Mouse (Mus musculus) kidney, embryonic 15.5 days (tissue): ENCODE measurements around the gene Abl2. TPM values are rescaled to one million over a fixed set of nuclear protein-coding genes. Genes with fewer than 3 reads are reported as not detected.

Source experiments
- ATAC-seq: fragments of 200-750 bp; cut with Nextera tagmentation; replicated peaks from 2 replicates; pipeline ENCODE4 v1.8.0; 2017; ENCODE audit warnings: moderate TSS enrichment; ENCODE audit not compliant: low FRiP score
- H3K27ac ChIP-seq: fragments of 300-500 bp; sonication (generic); 2 replicates; pipeline ENCODE4 v1.5.1; 2015; ENCODE audit warnings: mild to moderate bottlenecking, inconsistent platforms
- H3K27me3 ChIP-seq: fragments of 300-500 bp; sonication (generic); 2 replicates; pipeline ENCODE4 v1.6.1; 2015; ENCODE audit warnings: inconsistent platforms
- H3K36me3 ChIP-seq: fragments of 300-500 bp; sonication (generic); 2 replicates; pipeline ENCODE4 v1.6.1; 2015; ENCODE audit warnings: inconsistent platforms
- H3K4me1 ChIP-seq: fragments of 300-500 bp; sonication (generic); 2 replicates; pipeline ENCODE4 v1.6.1; 2015; ENCODE audit warnings: inconsistent platforms
- H3K4me2 ChIP-seq: fragments of 300-500 bp; sonication (generic); 2 replicates; pipeline ENCODE4 v1.6.1; 2015; ENCODE audit warnings: moderate library complexity, mild to moderate bottlenecking, inconsistent platforms
- H3K4me3 ChIP-seq: fragments of 300-500 bp; sonication (generic); replicated peaks from 2 replicates; pipeline ENCODE4 v1.5.1; 2015; ENCODE audit warnings: mild to moderate bottlenecking, inconsistent platforms
- H3K9ac ChIP-seq: fragments of 300-500 bp; sonication (generic); 2 replicates; pipeline ENCODE4 v1.6.1; 2015; ENCODE audit warnings: mild to moderate bottlenecking, inconsistent platforms
- H3K9me3 ChIP-seq: fragments of 300-500 bp; sonication (generic); replicated peaks from 2 replicates; pipeline ENCODE4 v1.6.1; 2016; ENCODE audit warnings: inconsistent platforms
- WGBS: fragments of 180-500 bp; shearing (Covaris S2); methylation state at CpG from one replicate; pipeline ENCODE4 v1.1.7; 2015; ENCODE audit warnings: mixed read lengths; 5-methylcytosine and 5-hydroxymethylcytosine counted together
- polyA plus RNA-seq: library from polyadenylated mRNA; unstranded; fragments of >200 nt; fragmentation: Nextera tagmentation; extraction: Ambion mirVana; gene quantifications from 2 replicates; pipeline ENCODE4 v1.2.1, GENCODE M21; 2015

Gene Abl2
- polyA plus RNA-seq, 1 experiment from 2014 or later: 5.2 TPM

- ATAC-seq: no peak; the same call in 1 of the 2 replicates
- peaks cover 7% of the 10 kb centered on the region; the same call in 1 of the 2 replicates for H3K4me1 ChIP-seq
- no peak overlapping the region for H3K4me2 ChIP-seq
- H3K27ac ChIP-seq: no peak overlapping the region
- H3K4me3 ChIP-seq: no peak overlapping the region
- H3K9ac ChIP-seq: no peak overlapping the region
- no peaks in the 10 kb centered on the region for H3K9me3 ChIP-seq
- H3K27me3 ChIP-seq: no peaks in the 10 kb centered on the region
- 60% methylated on average over 12 of the region's 12 CpGs for WGBS
- peaks cover 63% of the 10 kb centered on the region for H3K36me3 ChIP-seq
These were observed 84.2 kb downstream of the Abl2 start for GRCm38 (mm10) chr1:156642813-156643212.

DNA sequence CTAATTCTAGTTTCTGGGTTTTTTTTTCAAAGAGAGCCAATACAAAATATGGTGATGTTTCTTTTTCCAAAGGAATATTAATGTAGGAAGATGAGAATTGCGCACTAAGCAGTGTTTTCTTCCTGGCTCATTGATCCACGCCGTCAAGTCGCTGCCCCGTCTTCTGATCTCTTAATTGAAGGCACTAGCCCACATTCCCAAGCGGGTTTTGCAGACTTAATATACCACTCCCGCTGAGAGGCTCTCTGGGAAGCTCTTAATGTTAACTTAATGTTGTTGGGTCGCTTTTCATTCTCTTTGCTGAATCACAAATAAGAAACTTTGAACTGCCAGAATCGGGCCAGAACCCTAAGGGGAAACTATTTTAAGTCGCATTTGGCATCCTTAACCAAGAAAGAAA is 85.5 kb downstream of the Abl2 start:
- Histone ChIP-seq H3K4me2 (no peak overlapping the region), H3K27me3 (no peaks in the 10 kb centered on the region), H3K4me3 (no peak overlapping the region), H3K9me3 (no peaks in the 10 kb centered on the region), H3K9ac (no peak overlapping the region), H3K4me1 (peaks cover 7% of the 10 kb centered on the region; the same call in 1 of the 2 replicates), H3K36me3 (peaks cover 65% of the 10 kb centered on the region), H3K27ac (no peak overlapping the region)
- 56% methylated on average over 10 of the region's 10 CpGs for WGBS
- ATAC-seq: no peak

- Histone ChIP-seq H3K36me3 (peaks cover 62% of the 10 kb centered on the region), H3K9me3 (no peaks in the 10 kb centered on the region), H3K4me2 (no peak overlapping the region), H3K4me3 (no peak overlapping the region), H3K4me1 (peaks cover 7% of the 10 kb centered on the region; the same call in 1 of the 2 replicates), H3K27ac (no peak overlapping the region), H3K9ac (no peak overlapping the region), H3K27me3 (no peaks in the 10 kb centered on the region)
- 55% methylated on average over 13 of the region's 13 CpGs for WGBS
- ATAC-seq: no peak
These were observed 86.4 kb downstream of the Abl2 start for GRCm38 (mm10) chr1:156644780-156645523.

- Histone ChIP-seq H3K36me3 (peaks cover 51% of the 10 kb centered on the region), H3K9me3 (no peaks in the 10 kb centered on the region), H3K4me1 (peaks cover 7% of the 10 kb centered on the region; the same call in 1 of the 2 replicates), H3K4me3 (no peak overlapping the region), H3K4me2 (no peak overlapping the region), H3K9ac (no peak overlapping the region), H3K27me3 (no peaks in the 10 kb centered on the region), H3K27ac (no peak overlapping the region)
- ATAC-seq: no peak
- 89% methylated on average over 4 of the region's 4 CpGs for WGBS
These were observed 87.4 kb downstream of the Abl2 start for GRCm38 (mm10) chr1:156645971-156646370.

DNA sequence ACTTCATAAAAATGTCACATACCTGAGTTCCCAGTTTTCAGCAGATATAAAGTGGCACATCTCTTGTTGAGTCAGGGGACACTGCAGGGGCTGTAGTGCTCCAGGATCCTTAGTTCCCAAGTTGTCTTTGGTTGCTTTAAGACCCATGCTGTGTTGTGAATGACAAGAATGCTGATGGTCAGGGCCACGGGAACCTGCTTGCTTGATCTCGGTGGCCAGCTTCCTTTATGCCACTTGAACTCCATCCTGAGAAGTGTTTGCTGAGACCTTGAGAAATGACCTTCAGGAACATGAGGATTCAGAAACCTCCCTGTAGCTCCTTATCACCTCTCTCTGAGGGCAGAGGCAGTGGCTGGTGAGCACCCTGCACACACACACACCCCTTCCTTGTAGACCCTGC is 90.1 kb downstream of the Abl2 start:
- Histone ChIP-seq H3K4me2 (no peak overlapping the region), H3K27ac (no peak overlapping the region), H3K4me1 (0 out of 2 replicates have a peak, but pooled peaks cover 6% of the 10 kb centered on the region), H3K9ac (no peak overlapping the region), H3K36me3 (peaks cover 24% of the 10 kb centered on the region; the same call in 1 of the 2 replicates), H3K27me3 (no peaks in the 10 kb centered on the region), H3K9me3 (no peaks in the 10 kb centered on the region), H3K4me3 (no peak overlapping the region)
- 43% methylated on average over 2 of the region's 2 CpGs for WGBS
- no peak for ATAC-seq

DNA sequence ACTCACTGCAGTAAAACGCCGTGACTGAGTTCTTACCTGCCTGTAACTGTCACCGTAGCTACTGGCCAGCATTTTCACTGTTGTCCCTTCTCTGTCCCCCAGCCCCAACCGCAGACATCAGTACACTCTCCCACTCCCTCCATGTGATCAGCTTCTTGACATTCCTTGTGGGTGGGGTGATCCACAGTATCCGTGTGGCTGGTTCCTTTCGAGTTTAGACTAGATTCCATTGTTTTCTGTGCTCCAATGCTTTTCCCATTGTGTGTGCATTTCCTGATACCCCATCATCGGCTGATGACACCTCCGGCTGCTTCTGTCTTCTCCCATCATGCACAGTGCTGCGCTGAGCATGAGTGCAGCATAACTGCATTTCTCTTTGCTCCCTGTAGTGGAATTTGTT is 92.0 kb downstream of the Abl2 start:
- ATAC-seq: no peak
- Histone ChIP-seq H3K4me2 (no peak overlapping the region), H3K27me3 (no peaks in the 10 kb centered on the region), H3K4me1 (peaks cover 15% of the 10 kb centered on the region), H3K4me3 (no peak overlapping the region), H3K9ac (no peak overlapping the region), H3K9me3 (no peaks in the 10 kb centered on the region), H3K27ac (no peak overlapping the region), H3K36me3 (peaks cover 27% of the 10 kb centered on the region; the same call in 1 of the 2 replicates)
- 83% methylated on average over 9 of the region's 9 CpGs for WGBS

DNA sequence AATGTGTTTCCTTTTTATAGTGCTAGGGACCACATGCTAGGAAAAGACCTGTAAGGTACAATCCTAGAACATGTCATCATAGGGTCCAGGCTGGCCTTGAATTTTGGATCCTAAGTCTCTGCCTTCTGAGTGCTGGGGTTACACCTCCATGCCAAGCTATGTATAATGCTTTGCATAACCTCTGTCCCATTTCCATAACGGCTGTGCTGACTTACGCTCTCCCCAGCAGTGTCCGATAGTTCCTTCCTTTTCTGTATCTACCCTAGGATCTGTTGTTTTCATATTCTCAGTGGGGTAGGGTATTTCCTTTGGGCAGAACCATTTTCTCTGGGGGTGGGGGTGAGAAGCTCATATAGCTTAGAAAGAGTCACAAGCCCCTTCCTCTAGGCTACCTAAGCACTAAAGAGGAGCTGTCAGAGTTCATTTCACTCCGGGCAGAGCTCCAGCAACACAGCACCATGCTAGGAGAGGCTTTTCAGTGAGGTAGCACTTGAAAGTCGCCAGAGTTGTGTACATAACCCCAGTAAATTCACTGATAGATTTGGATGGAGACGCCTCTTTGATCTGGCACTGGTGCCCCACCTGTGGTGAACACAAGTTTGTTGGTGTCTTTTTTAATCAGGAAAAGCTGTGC is 93.7 kb downstream of the Abl2 start:
- Histone ChIP-seq H3K27ac (no peak overlapping the region), H3K9me3 (no peaks in the 10 kb centered on the region), H3K4me2 (no peak overlapping the region), H3K4me1 (peaks cover 17% of the 10 kb centered on the region), H3K4me3 (no peak overlapping the region), H3K9ac (no peak overlapping the region), H3K27me3 (no peaks in the 10 kb centered on the region), H3K36me3 (peaks cover 17% of the 10 kb centered on the region; the same call in 1 of the 2 replicates)
- no peak for ATAC-seq
- 61% methylated on average over 6 of the region's 6 CpGs for WGBS

GRCm38 (mm10) chr1:156654735-156655530 is 96.3 kb downstream of the Abl2 start:
- Histone ChIP-seq H3K27ac (peak overlapping the region; percentile 48; the same call in 1 of the 2 replicates), H3K9ac (no peak overlapping the region), H3K4me2 (no peak overlapping the region), H3K27me3 (no peaks in the 10 kb centered on the region), H3K4me1 (peaks cover 17% of the 10 kb centered on the region), H3K9me3 (no peaks in the 10 kb centered on the region), H3K4me3 (no peak overlapping the region), H3K36me3 (0 out of 2 replicates have a peak, but pooled peaks cover 3% of the 10 kb centered on the region)
- WGBS: 57% methylated on average over 13 of the region's 13 CpGs
- no peak; the same call in 1 of the 2 replicates for ATAC-seq

GRCm38 (mm10) chr1:156657523-156657922 is 98.9 kb downstream of the Abl2 start:
- Histone ChIP-seq H3K27ac (no peak overlapping the region), H3K4me2 (no peak overlapping the region), H3K9me3 (no peaks in the 10 kb centered on the region), H3K4me1 (peaks cover 15% of the 10 kb centered on the region), H3K9ac (no peak overlapping the region), H3K36me3 (0 out of 2 replicates have a peak, but pooled peaks cover 3% of the 10 kb centered on the region), H3K27me3 (no peaks in the 10 kb centered on the region), H3K4me3 (no peak overlapping the region)
- no peak for ATAC-seq
- 85% methylated on average over 4 of the region's 4 CpGs for WGBS

DNA sequence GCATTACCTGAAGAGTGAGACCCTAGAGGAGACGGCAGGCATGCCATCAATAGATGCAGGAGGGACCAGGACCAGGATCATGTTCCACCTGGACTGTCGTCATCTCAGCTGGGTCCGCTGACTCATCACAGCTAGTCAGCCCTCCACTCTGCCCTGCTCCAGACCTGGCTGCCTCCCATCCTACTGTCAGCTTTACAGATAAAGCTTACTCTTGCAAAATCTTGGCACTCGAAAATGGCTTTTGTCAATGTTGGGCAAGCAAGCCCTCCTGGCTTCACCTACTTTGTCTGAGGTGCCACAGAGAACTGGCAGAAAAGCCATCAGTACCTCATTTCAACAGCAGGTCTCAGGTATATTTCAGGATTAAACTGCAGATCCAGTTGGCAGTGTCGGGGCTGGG is 100.1 kb downstream of the Abl2 start:
- Histone ChIP-seq H3K27ac (no peak overlapping the region), H3K9me3 (no peaks in the 10 kb centered on the region), H3K4me1 (peaks cover 14% of the 10 kb centered on the region), H3K27me3 (no peaks in the 10 kb centered on the region), H3K36me3 (0 out of 2 replicates have a peak, but pooled peaks cover 3% of the 10 kb centered on the region), H3K4me2 (no peak overlapping the region), H3K4me3 (no peak overlapping the region), H3K9ac (no peak overlapping the region)
- WGBS: 67% methylated on average over 5 of the region's 5 CpGs
- no peak for ATAC-seq

GRCm38 (mm10) chr1:156659906-156660659 is 101.5 kb downstream of the Abl2 start:
- Histone ChIP-seq H3K9me3 (no peaks in the 10 kb centered on the region), H3K36me3 (no peaks in the 10 kb centered on the region), H3K9ac (no peak overlapping the region), H3K4me3 (no peak overlapping the region), H3K4me2 (no peak overlapping the region), H3K27me3 (no peaks in the 10 kb centered on the region), H3K27ac (no peak overlapping the region), H3K4me1 (peaks cover 7% of the 10 kb centered on the region)
- 74% methylated on average over 13 of the region's 13 CpGs for WGBS
- 0 out of 2 replicates have a peak, but pooled peaks have one; percentile 20 for ATAC-seq
